Mouse (Mus musculus) forebrain, embryonic 16.5 days (tissue): ENCODE measurements at regions not wholly inside any gene's neighbourhood (a gene's known extent, or its start where the extent isn't known, plus 50 kb on each side); places are given as distances from the start of the nearest gene placed in this dataset.
A peak's percentile ranks its signal among the peaks of the same experiment; 100 is the strongest.

ENCODE experiments used
- ATAC-seq: fragments of 200-750 bp; cut with Nextera tagmentation; 2 replicates; pipeline ENCODE4 v1.8.0; 2017; ENCODE audit warnings: mild to moderate bottlenecking, moderate library complexity
- H3K27ac ChIP-seq: fragments of 300-500 bp; sonication (generic); 2 replicates; pipeline ENCODE4 v1.5.1; 2014; ENCODE audit warnings: low read length, control low read depth
- H3K27me3 ChIP-seq: fragments of 300-500 bp; sonication (generic); replicated peaks from 2 replicates; pipeline ENCODE4 v1.6.1; 2014; ENCODE audit warnings: low read length; ENCODE audit not compliant: control insufficient read depth, insufficient read depth
- H3K36me3 ChIP-seq: fragments of 300-500 bp; sonication (generic); 2 replicates; pipeline ENCODE4 v1.6.1; 2014; ENCODE audit not compliant: control insufficient read depth, insufficient read depth
- H3K4me1 ChIP-seq: fragments of 300-500 bp; sonication (generic); replicated peaks from 2 replicates; pipeline ENCODE4 v1.6.1; 2014; ENCODE audit warnings: low read length; ENCODE audit not compliant: control insufficient read depth, insufficient read depth
- H3K4me2 ChIP-seq: fragments of 300-500 bp; sonication (generic); 2 replicates; pipeline ENCODE4 v1.6.1; 2014; ENCODE audit warnings: mild to moderate bottlenecking, low read length, control low read depth
- H3K4me3 ChIP-seq: fragments of 300-500 bp; sonication (generic); replicated peaks from 2 replicates; pipeline ENCODE4 v1.5.1; 2014; ENCODE audit warnings: mild to moderate bottlenecking, low read length, control low read depth
- H3K9ac ChIP-seq: fragments of 300-500 bp; sonication (generic); replicated peaks from 2 replicates; pipeline ENCODE4 v1.6.1; 2014; ENCODE audit warnings: low read depth, low read length, control low read depth
- H3K9me3 ChIP-seq: fragments of 300-500 bp; sonication (generic); 2 replicates; pipeline ENCODE4 v1.6.1; 2016; ENCODE audit warnings: low read length; ENCODE audit not compliant: control insufficient read depth
- WGBS: fragments of 180-500 bp; shearing (Covaris S2); extraction: QIAGEN DNeasy Blood & Tissue Kit; methylation state at CpG from one replicate; pipeline ENCODE4 v1.1.7; 2014; 5-methylcytosine and 5-hydroxymethylcytosine counted together

DNA sequence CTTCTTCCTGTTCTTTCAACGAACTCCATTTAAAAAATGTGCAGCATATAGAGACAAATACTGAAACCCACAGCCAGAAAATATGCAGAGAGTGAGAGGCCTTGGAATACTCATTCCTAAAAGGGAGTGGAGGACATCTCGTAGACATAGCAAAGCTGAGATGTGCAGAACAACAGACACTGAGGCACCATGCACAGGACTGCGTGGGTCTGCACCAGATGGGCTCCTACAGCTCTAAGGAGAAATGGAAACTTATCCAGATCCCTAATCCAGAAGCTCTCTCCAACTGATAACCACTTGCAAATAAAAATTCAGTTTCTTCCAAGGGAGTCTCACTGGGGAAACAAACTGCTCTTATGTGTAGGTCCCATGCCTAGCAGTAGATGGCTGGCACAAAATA, 101.6 kb downstream of the Slc25a24 start:
- H3K36me3 ChIP-seq, result no peaks in the 10 kb centered on the region
- ATAC-seq, result no peak
- no peaks in the 10 kb centered on the region for H3K9me3 ChIP-seq
- no peaks in the 10 kb centered on the region for H3K4me1 ChIP-seq
- no peak overlapping the region for H3K27ac ChIP-seq
- H3K4me3 ChIP-seq, result no peak overlapping the region
- 81% methylated on average over 3 of the region's 3 CpGs for WGBS
- no peaks in the 10 kb centered on the region for H3K27me3 ChIP-seq
- H3K4me2 ChIP-seq, result no peak overlapping the region
- H3K9ac ChIP-seq, result no peak overlapping the region

DNA sequence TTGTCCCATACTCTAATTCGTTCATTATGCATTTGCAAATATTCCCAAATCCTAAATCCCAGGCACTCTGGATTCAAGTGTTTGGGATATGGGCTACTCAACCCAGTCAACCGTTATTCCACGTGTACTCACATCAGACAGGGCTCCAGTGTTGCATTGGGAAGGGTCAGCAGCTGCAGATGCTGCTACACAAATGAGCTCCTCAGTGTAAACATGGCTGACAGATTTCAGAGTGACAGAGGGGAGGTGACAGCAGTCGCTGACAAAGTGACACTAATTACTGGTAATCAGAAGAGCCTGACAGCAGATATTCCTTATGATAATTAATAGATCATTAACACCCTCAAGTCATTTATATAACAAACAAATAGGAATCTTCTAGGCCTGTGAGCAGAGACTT, 106.2 kb upstream of the Vav3 start:
- H3K4me3 ChIP-seq, result no peak overlapping the region
- no peak overlapping the region for H3K27ac ChIP-seq
- peak; percentile 58 for ATAC-seq
- WGBS, result 55% methylated on average over 4 of the region's 4 CpGs
- H3K4me1 ChIP-seq, result no peaks in the 10 kb centered on the region
- no peak overlapping the region for H3K4me2 ChIP-seq
- H3K27me3 ChIP-seq, result no peaks in the 10 kb centered on the region
- H3K9me3 ChIP-seq, result no peaks in the 10 kb centered on the region
- no peak overlapping the region for H3K9ac ChIP-seq
- no peaks in the 10 kb centered on the region for H3K36me3 ChIP-seq

DNA sequence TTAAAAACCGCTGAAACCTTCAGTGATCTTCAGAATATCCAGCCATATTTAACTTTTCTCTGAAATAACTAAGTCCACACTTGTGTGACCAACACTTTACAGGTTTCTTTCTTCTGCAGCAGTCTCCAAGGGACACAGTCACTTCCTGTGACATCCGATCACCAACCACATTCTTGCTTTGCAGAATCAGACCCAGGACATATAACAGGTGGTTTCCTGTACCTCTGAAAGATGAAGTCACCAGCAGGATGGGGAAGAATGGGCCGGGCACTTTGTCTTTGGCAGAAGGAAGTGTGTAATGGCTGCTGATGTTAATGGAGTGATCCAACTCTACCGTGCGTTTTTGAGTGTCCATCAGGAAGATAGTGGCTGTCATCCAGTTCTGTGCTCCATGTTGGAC, 103.5 kb upstream of the Vav3 start:
- H3K36me3 ChIP-seq, result no peaks in the 10 kb centered on the region
- no peaks in the 10 kb centered on the region for H3K9me3 ChIP-seq
- no peaks in the 10 kb centered on the region for H3K27me3 ChIP-seq
- ATAC-seq, result no peak
- H3K4me1 ChIP-seq, result no peaks in the 10 kb centered on the region
- no peak overlapping the region for H3K9ac ChIP-seq
- H3K4me3 ChIP-seq, result no peak overlapping the region
- no peak overlapping the region for H3K4me2 ChIP-seq
- H3K27ac ChIP-seq, result no peak overlapping the region
- 91% methylated on average over 5 of the region's 5 CpGs for WGBS

DNA sequence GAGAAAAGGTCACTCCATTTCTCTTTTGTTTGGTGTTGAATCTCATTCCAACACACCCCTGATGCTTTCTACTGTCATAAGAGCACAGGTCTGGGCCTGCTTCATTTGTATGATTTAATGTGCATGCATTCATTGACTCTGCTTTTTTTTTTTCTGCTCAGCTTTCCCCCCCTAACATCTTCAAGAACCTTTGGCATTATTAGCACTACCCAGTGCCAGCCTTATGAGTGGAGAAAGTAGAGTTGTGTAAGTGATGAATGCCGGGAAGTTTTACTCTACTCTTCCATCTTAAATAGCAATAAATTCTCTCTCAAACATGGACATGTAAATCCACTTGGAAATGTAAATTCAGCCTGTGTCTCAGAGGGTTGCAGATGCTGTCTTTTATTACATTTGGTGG, 97.0 kb upstream of the Vav3 start:
- 90% methylated on average over 1 of the region's 1 CpGs for WGBS
- Histone ChIP-seq H3K27me3 (no peaks in the 10 kb centered on the region), H3K4me3 (no peak overlapping the region), H3K9me3 (no peaks in the 10 kb centered on the region), H3K27ac (no peak overlapping the region), H3K4me2 (no peak overlapping the region), H3K36me3 (no peaks in the 10 kb centered on the region), H3K4me1 (no peaks in the 10 kb centered on the region), H3K9ac (no peak overlapping the region)
- no peak for ATAC-seq

DNA sequence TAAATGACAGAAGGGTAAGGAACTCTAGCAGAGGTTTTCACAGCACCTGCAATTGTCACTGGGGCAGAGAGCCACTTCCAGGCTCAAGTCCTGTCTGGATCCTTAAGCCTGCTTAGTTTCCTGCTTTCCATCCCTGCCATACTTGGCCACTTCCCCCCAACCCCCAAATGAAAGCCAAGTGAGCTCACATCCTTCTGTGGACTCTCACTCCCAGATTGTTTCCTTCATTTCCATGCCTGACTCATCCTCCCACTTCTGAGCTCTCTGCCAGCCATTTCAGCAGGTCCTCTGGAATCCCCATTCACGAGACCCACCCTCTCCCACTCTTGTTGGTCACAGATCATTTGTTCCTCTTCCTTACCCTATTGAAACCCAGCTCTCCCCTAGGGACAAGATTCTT, 91.7 kb upstream of the Vav3 start:
- no peak overlapping the region for H3K4me3 ChIP-seq
- H3K4me2 ChIP-seq, result no peak overlapping the region
- no peaks in the 10 kb centered on the region for H3K27me3 ChIP-seq
- no peaks in the 10 kb centered on the region for H3K4me1 ChIP-seq
- no peaks in the 10 kb centered on the region for H3K9me3 ChIP-seq
- no peak overlapping the region for H3K27ac ChIP-seq
- ATAC-seq, result no peak
- no peaks in the 10 kb centered on the region for H3K36me3 ChIP-seq
- WGBS, result 58% methylated on average over 1 of the region's 1 CpGs
- H3K9ac ChIP-seq, result no peak overlapping the region

DNA sequence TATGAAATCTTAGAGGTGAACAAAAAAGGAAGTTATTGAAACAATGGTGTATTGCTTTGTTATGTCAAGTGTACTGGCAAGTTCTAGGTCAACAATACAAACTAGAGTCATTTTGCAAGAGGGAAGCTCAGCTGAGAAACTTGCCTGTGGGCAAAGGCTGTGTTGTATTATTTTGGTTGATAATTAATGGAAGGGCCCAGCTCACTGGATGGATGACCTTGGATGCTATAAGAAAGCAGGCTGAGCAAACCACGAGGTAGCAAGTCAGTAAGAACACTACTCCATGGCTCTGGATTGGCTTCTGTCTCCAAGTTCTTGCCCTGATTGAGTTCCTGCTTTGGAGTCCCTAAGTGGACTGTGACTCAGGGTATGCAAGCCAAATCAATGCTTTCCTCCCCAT, 91.1 kb upstream of the Vav3 start:
- Histone ChIP-seq H3K36me3 (no peaks in the 10 kb centered on the region), H3K27ac (no peak overlapping the region), H3K27me3 (no peaks in the 10 kb centered on the region), H3K4me2 (no peak overlapping the region), H3K4me1 (no peaks in the 10 kb centered on the region), H3K4me3 (no peak overlapping the region), H3K9ac (no peak overlapping the region), H3K9me3 (no peaks in the 10 kb centered on the region)
- ATAC-seq, result no peak
- 95% methylated on average over 1 of the region's 1 CpGs for WGBS

DNA sequence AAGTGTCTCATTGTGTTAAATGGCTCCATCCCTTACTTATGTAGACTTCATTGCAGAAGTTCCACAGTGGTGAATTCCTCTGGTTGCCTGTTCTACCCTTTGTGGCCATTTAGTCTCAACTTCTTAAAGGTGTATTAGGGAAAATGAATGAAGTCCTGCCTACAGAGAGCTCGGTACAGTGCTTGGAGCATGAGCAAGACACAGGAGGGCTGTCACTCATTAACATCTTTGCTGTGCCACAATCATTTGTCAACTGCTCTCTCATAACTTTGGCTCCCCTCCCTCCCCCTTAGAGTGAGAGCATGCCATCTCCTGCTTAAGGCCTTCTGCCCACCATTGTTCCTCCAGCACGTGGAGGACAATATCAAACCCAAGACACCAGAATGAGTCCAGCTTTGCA, 90.5 kb upstream of the Vav3 start:
- 79% methylated on average over 2 of the region's 2 CpGs for WGBS
- no peak for ATAC-seq
- no peak overlapping the region for H3K4me2 ChIP-seq

DNA sequence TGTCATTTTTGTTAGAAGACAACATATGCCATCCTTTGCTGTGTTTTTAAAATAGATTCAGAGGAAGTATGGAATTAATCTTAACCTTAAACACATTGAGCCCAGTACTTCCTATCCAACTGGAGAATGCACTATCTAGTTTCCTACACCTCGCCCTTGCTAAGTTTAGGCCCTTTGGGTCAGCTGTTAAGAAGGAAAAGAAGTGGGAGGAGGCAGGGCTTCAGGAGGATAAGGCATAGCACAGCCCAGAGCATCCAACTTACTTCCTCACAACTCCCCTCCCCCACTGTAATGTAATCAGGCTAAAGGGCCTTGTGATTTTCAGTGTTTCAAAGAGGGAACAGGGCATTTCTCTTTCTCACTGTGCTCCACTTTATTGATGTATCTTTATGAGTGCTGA, 88.7 kb upstream of the Vav3 start:
- Histone ChIP-seq H3K27ac (no peak overlapping the region), H3K4me2 (no peak overlapping the region), H3K27me3 (no peaks in the 10 kb centered on the region), H3K9me3 (no peaks in the 10 kb centered on the region), H3K36me3 (no peaks in the 10 kb centered on the region), H3K4me1 (no peaks in the 10 kb centered on the region), H3K9ac (no peak overlapping the region), H3K4me3 (no peak overlapping the region)
- no peak for ATAC-seq
- 63% methylated on average over 1 of the region's 1 CpGs for WGBS

More for the DNA sequence above, 90.5 kb upstream of the Vav3 start:
- Histone ChIP-seq H3K4me3 (no peak overlapping the region), H3K27me3 (no peaks in the 10 kb centered on the region), H3K4me1 (no peaks in the 10 kb centered on the region), H3K36me3 (no peaks in the 10 kb centered on the region), H3K9ac (no peak overlapping the region), H3K27ac (no peak overlapping the region), H3K9me3 (no peaks in the 10 kb centered on the region)

DNA sequence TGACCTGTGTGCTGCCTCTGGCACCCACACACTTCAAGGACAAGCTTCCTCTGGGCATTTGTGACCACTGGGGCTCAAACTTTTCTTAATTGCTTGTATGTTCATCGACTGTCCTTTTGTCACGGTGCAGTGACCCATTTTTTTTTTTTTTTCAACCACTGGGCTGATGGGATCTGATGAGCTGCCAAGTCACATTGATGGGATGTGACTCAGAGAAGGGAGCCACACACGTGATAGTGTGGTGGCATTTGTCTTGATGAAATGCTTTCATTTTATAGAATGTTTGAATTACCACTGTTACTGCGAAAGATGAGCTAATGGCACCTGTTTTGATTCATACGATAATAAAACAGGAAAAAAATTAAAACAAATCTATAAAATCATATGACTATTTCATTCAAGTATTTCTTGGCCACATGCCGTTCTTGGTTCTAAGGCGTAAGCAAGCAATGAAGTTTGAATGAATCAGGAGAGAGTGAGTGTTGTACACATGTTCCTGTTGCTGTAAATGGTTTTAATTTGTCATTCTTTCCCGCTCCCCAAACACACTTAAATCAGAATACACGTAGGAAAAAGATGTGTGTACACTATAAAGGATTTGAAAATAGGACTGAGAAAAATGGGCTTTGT, 86.3 kb upstream of the Vav3 start:
- Histone ChIP-seq H3K4me3 (no peak overlapping the region), H3K4me2 (no peak overlapping the region), H3K9me3 (no peaks in the 10 kb centered on the region), H3K9ac (no peak overlapping the region), H3K36me3 (no peaks in the 10 kb centered on the region), H3K27ac (no peak overlapping the region), H3K4me1 (no peaks in the 10 kb centered on the region), H3K27me3 (no peaks in the 10 kb centered on the region)
- ATAC-seq, result no peak
- 74% methylated on average over 9 of the region's 9 CpGs for WGBS

DNA sequence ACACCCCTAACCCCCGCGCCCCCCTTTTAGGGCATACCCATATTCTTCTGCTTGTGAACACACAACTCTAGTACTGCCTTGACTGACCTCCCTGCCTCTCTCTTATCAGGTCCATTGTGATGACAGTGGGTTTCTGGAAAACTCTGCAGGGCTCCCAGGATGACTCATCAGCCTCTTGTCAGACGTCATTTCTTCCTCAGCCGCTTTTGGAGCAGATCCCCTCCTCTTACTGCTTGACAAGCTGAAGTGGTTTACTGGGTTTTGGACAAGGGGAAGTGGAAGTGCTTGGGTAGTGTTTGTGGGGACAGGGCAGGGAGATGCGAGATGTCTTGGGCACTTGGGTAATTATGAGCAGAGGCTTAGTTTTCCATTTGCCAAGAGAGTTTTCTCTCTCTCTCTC, 85.5 kb upstream of the Vav3 start:
- ATAC-seq, result no peak
- H3K27me3 ChIP-seq, result no peaks in the 10 kb centered on the region
- H3K36me3 ChIP-seq, result no peaks in the 10 kb centered on the region
- H3K4me3 ChIP-seq, result no peak overlapping the region
- H3K27ac ChIP-seq, result no peak overlapping the region
- H3K9me3 ChIP-seq, result no peaks in the 10 kb centered on the region
- WGBS, result 79% methylated on average over 5 of the region's 5 CpGs
- H3K4me2 ChIP-seq, result no peak overlapping the region
- no peaks in the 10 kb centered on the region for H3K4me1 ChIP-seq
- H3K9ac ChIP-seq, result no peak overlapping the region
